In genomic region chr11:89481084-89481483, GRCm38 (mm10) we compare ENCODE assay signal across 22 mouse cellular contexts.
DNase-seq lines count a peak whose midpoint lies in the region; ATAC-seq and TF ChIP-seq lines count a peak whose summit lies in the region.
"Had no signal": no experiment of that assay in that cellular context is flagged by ENCODE, and none has a peak within 500 bp of the region (broad histone marks: within the 10 kb centered on the region; RNA-seq: fewer than 3 reads in every experiment).

No protein-coding gene starts in this region.

- dilution Hi-C loops in CH12.LX (cut with MboI; ENCODE audit: extremely low pct_ligation_motif_present, extremely low pct_unique_long_range_greater_than_20kb, low sequenced_read_pairs): no loop called here

- TF ChIP-seq RAD21 in CH12.LX (IDR thresholded peaks at IDR 0.05; ENCODE audit: low read depth, low read length): no peak

- no peak for TF ChIP-seq CTCF in midbrain, postnatal 0 days (IDR thresholded peaks at IDR 0.05)
- TF ChIP-seq CTCF in CH12.LX (conservative IDR thresholded peaks at IDR 0.05 in 1 of 2, IDR thresholded peaks at IDR 0.05 in 1 of 2; ENCODE audit: low read depth in 2 of 2, low read length in 2 of 2): no peak

- no peak overlapping the region for H3K4me2 ChIP-seq in midbrain, embryonic 11.5 days
- H3K4me2 ChIP-seq in midbrain, postnatal 0 days (ENCODE audit: low read depth, low read length, poor library complexity, severe bottlenecking): no peak overlapping the region
- no peak overlapping the region for H3K4me2 ChIP-seq in CH12.LX (ENCODE audit: insufficient read depth, low read depth, poor library complexity, severe bottlenecking)

- TF ChIP-seq POLR2A in CH12.LX (IDR thresholded peaks at IDR 0.05; ENCODE audit: low read depth, low read length): no peak

- TF ChIP-seq EP300 in CH12.LX (IDR thresholded peaks at IDR 0.05; ENCODE audit: low read length): no peak

- no peaks in the 10 kb centered on the region for H3K4me1 ChIP-seq in midbrain, embryonic 11.5 days (ENCODE audit: control insufficient read depth, insufficient read depth, low read length)
- H3K4me1 ChIP-seq in midbrain, postnatal 0 days (ENCODE audit: insufficient read depth, low read length): no peaks in the 10 kb centered on the region; the same call in 1 of the 2 replicates
- no peaks in the 10 kb centered on the region for H3K4me1 ChIP-seq in CH12.LX (ENCODE audit: control insufficient read depth in 1 of 2, insufficient read depth in 2 of 2)

- H3K4me3 ChIP-seq in midbrain, embryonic 11.5 days (ENCODE audit: low read depth, low read length): no peak overlapping the region
- H3K4me3 ChIP-seq in midbrain, postnatal 0 days (ENCODE audit: low read depth, low read length): no peak overlapping the region
- H3K4me3 ChIP-seq in CH12.LX (replicated peaks in 1 of 3; ENCODE audit: low read depth in 2 of 3, low read length in 2 of 3, poor library complexity in 1 of 3): no peak overlapping the region

- H3K27ac ChIP-seq in midbrain, embryonic 11.5 days (ENCODE audit: low read depth, low read length): no peak overlapping the region
- no peak overlapping the region for H3K27ac ChIP-seq in midbrain, postnatal 0 days (ENCODE audit: low read depth, low read length)
- H3K27ac ChIP-seq in CH12.LX (ENCODE audit: insufficient read depth, low read depth): no peak overlapping the region

- WGBS in midbrain, embryonic 11.5 days: 86% methylated on average over 6 of the region's 6 CpGs
- WGBS in midbrain, postnatal 0 days: 84% methylated on average over 6 of the region's 6 CpGs

- ATAC-seq in midbrain, embryonic 11.5 days (ENCODE audit: low FRiP score): no peak
- no peak for ATAC-seq in midbrain, postnatal 0 days (ENCODE audit: low FRiP score)
- ATAC-seq: activated CD4-positive, CD25-positive, alpha-beta regulatory T cell, adult 4 months; CD4-positive, CD25-positive, alpha-beta regulatory T cell, adult 4 months; Patski had no signal

- no peaks in the 10 kb centered on the region for H3K27me3 ChIP-seq in midbrain, embryonic 11.5 days (ENCODE audit: control insufficient read depth, insufficient read depth, low read length)
- H3K27me3 ChIP-seq in midbrain, postnatal 0 days (ENCODE audit: insufficient read depth, low read length): no peaks in the 10 kb centered on the region
- H3K27me3 ChIP-seq in CH12.LX (replicated peaks): no peaks in the 10 kb centered on the region
- H3K27me3 ChIP-seq: Patski had no signal

- H3K9ac ChIP-seq in midbrain, embryonic 11.5 days (ENCODE audit: low read length): no peak overlapping the region
- no peak overlapping the region for H3K9ac ChIP-seq in midbrain, postnatal 0 days (replicated peaks; ENCODE audit: low read length, poor library complexity, severe bottlenecking)
- no peak overlapping the region for H3K9ac ChIP-seq in CH12.LX (ENCODE audit: insufficient read depth, low read depth)

- no peaks in the 10 kb centered on the region for H3K36me3 ChIP-seq in midbrain, embryonic 11.5 days (ENCODE audit: control insufficient read depth, insufficient read depth, low read length)
- no peaks in the 10 kb centered on the region for H3K36me3 ChIP-seq in midbrain, postnatal 0 days (ENCODE audit: insufficient read depth, low read length)
- H3K36me3 ChIP-seq in CH12.LX (replicated peaks in 1 of 2; ENCODE audit: control insufficient read depth in 1 of 2, insufficient read depth in 1 of 2, low read length in 1 of 2): no peaks in the 10 kb centered on the region
- H3K36me3 ChIP-seq: G1E had no signal

- DNase-seq in heart, adult 11 months: peak; percentile 67
- DNase-seq in heart, adult 8-10 months (ENCODE audit: low spot score): no peak
- peak; percentile 56 for DNase-seq in midbrain, embryonic 11.5 days (ENCODE audit: low spot score, missing footprints)
- DNase-seq in midbrain, postnatal 0 days (ENCODE audit: low spot score): no peak
- peak; percentile 7 for DNase-seq in thymus, postnatal 0 days (ENCODE audit: low spot score)
- DNase-seq in thymus, postnatal 4 days: no peak
- DNase-seq in CH12.LX (ENCODE audit: extremely low read depth): no peak
- DNase-seq in lung, postnatal 14 days: no peak
- DNase-seq: adrenal gland, adult 2 months; adrenal gland, adult 8-10 months; adrenal gland, postnatal 10 days; adrenal gland, postnatal 14 days; adrenal gland, postnatal 25 days; adrenal gland, postnatal 36 days; B cell, adult 2 months; cerebellum, adult 11 months; cerebellum, adult 11-12 months; cerebellum, adult 18-20 months had no signal

- in situ Hi-C loops in CH12.LX (cut with MboI; ENCODE audit: low pct_ligation_motif_present, low pct_unique_long_range_greater_than_20kb, low sequenced_read_pairs): no loop called here

- no peaks in the 10 kb centered on the region for H3K9me3 ChIP-seq in midbrain, embryonic 11.5 days (ENCODE audit: control insufficient read depth, low read length)
- H3K9me3 ChIP-seq in midbrain, postnatal 0 days (ENCODE audit: low read length): no peaks in the 10 kb centered on the region
- no peaks in the 10 kb centered on the region for H3K9me3 ChIP-seq in CH12.LX (replicated peaks; ENCODE audit: low read length)

- no peaks in the 10 kb centered on the region for H3K79me2 ChIP-seq in CH12.LX (replicated peaks; ENCODE audit: control insufficient read depth, extremely low read depth, insufficient read depth, poor library complexity, severe bottlenecking)

TF ChIP-seq in CH12.LX, 34 proteins besides CTCF, POLR2A, EP300 and RAD21:
- TF ChIP-seq NRF1 (IDR thresholded peaks at IDR 0.05; ENCODE audit: low read depth, low read length) (no peak), ZNF384 (IDR thresholded peaks at IDR 0.05; ENCODE audit: low read depth, low read length) (no peak), TBP (conservative IDR thresholded peaks at IDR 0.05; ENCODE audit: low read depth, low read length) (peak; percentile 63; the same call in 1 of the 2 replicates), SMC3 (IDR thresholded peaks at IDR 0.05; ENCODE audit: low read depth, low read length) (no peak), CHD1 (IDR thresholded peaks at IDR 0.05; ENCODE audit: low read depth, low read length) (no peak), ETS1 (conservative IDR thresholded peaks at IDR 0.05; ENCODE audit: low read depth, low read length) (no peak), UBTF (IDR thresholded peaks at IDR 0.05; ENCODE audit: low read depth, low read length) (no peak)

Comparison
In these comparisons a context has a peak if more than half of its experiments do, and no peak if none do; other contexts are left out.
1. DNase-seq: peak in heart, adult 11 months (single experiment), midbrain, embryonic 11.5 days (single experiment) and thymus, postnatal 0 days (single experiment); none in heart, adult 8-10 months (single experiment), midbrain, postnatal 0 days (single experiment), thymus, postnatal 4 days (single experiment), CH12.LX (single experiment) and lung, postnatal 14 days (single experiment).